Mouse (Mus musculus): ENCODE measurements at regions not wholly inside any gene's neighbourhood (a gene's known extent, or its start where the extent isn't known, plus 50 kb on each side); places are given as distances from the start of the nearest gene placed in this dataset.

DNA sequence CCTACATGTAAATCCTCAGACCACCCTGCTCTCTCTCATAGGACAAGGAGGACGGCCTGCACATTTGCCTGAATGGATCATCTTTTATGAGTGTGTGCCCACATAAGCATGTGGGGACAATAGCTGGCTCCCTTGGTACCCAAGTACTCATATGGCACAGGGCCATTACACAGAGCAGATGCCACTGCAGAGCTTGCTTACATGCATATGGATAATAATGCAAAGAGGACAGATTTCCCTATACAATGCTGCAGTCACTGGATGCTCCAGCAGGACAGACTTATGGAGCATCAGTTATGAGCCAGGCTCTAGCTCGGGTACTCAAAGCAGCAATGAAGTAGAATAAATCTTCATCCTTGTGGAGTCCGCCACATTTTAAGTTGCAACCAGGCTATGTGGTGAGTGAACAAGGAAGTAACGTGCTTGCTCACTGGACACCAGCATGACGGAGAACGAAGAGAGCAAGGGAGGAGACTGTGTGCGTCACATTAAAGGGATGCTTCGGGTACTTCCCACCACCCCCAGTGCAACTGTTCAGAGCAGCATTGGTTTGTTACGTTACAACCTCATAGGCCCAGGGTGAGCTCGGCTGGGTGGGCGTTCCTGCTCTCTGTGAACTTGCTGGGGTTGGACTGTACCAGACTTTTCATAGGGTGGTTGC, 531.3 kb upstream of the Lrrc6 start:
- 75% methylated on average over 11 of the region's 11 CpGs for WGBS
- no peak overlapping the region for H3K9ac ChIP-seq
- H3K4me2 ChIP-seq, result no peak overlapping the region
- H3K9me3 ChIP-seq, result no peaks in the 10 kb centered on the region
- no peaks in the 10 kb centered on the region for H3K36me3 ChIP-seq
- peaks cover 21% of the 10 kb centered on the region for H3K4me1 ChIP-seq
- no peak overlapping the region for H3K4me3 ChIP-seq
- no peaks in the 10 kb centered on the region for H3K27me3 ChIP-seq (replicated peaks)
- no peak for ATAC-seq (ENCODE audit: extremely low read depth, insufficient number of reproducible peaks, low FRiP score, low TSS enrichment)
- H3K27ac ChIP-seq (replicated peaks), result no peak overlapping the region

DNA sequence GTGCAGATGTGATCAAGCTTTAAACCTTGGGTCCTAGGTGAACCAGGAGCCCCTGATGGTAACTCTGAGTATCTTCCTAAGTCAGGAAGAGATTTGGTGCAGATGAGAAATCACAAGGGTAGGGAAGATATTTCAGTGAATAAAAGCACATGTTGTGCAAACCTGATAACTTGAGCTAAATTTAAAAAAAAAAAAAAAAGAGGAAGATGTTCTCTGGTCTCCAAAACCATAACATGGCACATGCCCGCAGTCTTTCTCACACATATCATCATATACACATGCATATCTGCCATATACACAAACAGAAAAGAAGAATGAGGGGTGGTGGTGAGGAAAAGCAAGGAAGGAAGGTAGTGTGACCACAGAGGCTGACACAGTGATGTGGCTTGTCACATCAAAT, 530.3 kb upstream of the Lrrc6 start:
- Histone ChIP-seq H3K4me3 (no peak overlapping the region), H3K36me3 (no peaks in the 10 kb centered on the region), H3K9me3 (no peaks in the 10 kb centered on the region), H3K9ac (no peak overlapping the region), H3K4me2 (no peak overlapping the region), H3K4me1 (peaks cover 10% of the 10 kb centered on the region), H3K27me3 (replicated peaks) (no peaks in the 10 kb centered on the region), H3K27ac (replicated peaks) (no peak overlapping the region)
- 74% methylated on average over 1 of the region's 1 CpGs for WGBS
- no peak for ATAC-seq (ENCODE audit: extremely low read depth, insufficient number of reproducible peaks, low FRiP score, low TSS enrichment)

- H3K27ac ChIP-seq (replicated peaks), result no peak overlapping the region
- ATAC-seq (ENCODE audit: extremely low read depth, insufficient number of reproducible peaks, low FRiP score, low TSS enrichment), result no peak
- H3K27me3 ChIP-seq (replicated peaks), result no peaks in the 10 kb centered on the region
- no peaks in the 10 kb centered on the region for H3K4me1 ChIP-seq
- H3K36me3 ChIP-seq, result no peaks in the 10 kb centered on the region
- 0 out of 2 replicates have a peak, but pooled peaks cover under 1% of the 10 kb centered on the region for H3K9me3 ChIP-seq
- no peak overlapping the region for H3K9ac ChIP-seq
- H3K4me2 ChIP-seq, result no peak overlapping the region
- WGBS, result 75% methylated on average over 1 of the region's 1 CpGs
- no peak overlapping the region for H3K4me3 ChIP-seq
Measured at GRCm38 (mm10) chr15:67028161-67028560, 527.5 kb upstream of the Lrrc6 start.

- Histone ChIP-seq H3K4me3 (no peak overlapping the region), H3K4me2 (no peak overlapping the region), H3K4me1 (no peaks in the 10 kb centered on the region), H3K36me3 (no peaks in the 10 kb centered on the region), H3K9ac (no peak overlapping the region), H3K27ac (replicated peaks) (no peak overlapping the region), H3K9me3 (peaks cover 4% of the 10 kb centered on the region; the same call in 1 of the 2 replicates), H3K27me3 (replicated peaks) (no peaks in the 10 kb centered on the region)
- 76% methylated on average over 2 of the region's 2 CpGs for WGBS
- ATAC-seq (ENCODE audit: extremely low read depth, insufficient number of reproducible peaks, low FRiP score, low TSS enrichment), result no peak
Measured at GRCm38 (mm10) chr15:67027751-67028150, 527.0 kb upstream of the Lrrc6 start.

DNA sequence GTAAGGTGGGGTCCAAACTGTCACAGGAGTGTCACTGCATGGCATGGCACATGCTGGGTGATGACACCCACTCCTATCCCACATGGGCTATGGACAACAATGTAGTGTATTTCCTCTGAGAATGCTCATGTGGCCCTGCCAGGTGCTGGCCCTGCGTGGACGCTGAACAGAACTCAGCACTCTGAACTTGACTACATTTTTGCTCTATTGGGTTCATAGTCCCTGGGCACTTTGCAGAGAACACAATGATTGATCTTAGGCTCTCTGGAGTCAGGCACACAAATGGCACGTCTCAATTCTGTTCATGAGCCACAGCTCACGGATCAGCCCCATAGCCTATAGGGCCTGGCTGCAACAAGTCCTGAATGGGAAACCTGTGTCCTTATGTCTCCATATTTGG, 525.0 kb upstream of the Lrrc6 start:
- H3K27me3 ChIP-seq (replicated peaks), result no peaks in the 10 kb centered on the region
- 78% methylated on average over 4 of the region's 4 CpGs for WGBS
- H3K4me1 ChIP-seq, result no peaks in the 10 kb centered on the region
- no peak overlapping the region for H3K27ac ChIP-seq (replicated peaks)
- H3K36me3 ChIP-seq, result no peaks in the 10 kb centered on the region
- H3K9me3 ChIP-seq, result peaks cover 10% of the 10 kb centered on the region
- no peak overlapping the region for H3K9ac ChIP-seq
- no peak overlapping the region for H3K4me3 ChIP-seq
- ATAC-seq (ENCODE audit: extremely low read depth, insufficient number of reproducible peaks, low FRiP score, low TSS enrichment), result no peak
- H3K4me2 ChIP-seq, result no peak overlapping the region

- Histone ChIP-seq H3K27ac (replicated peaks) (no peak overlapping the region), H3K9ac (no peak overlapping the region), H3K4me3 (no peak overlapping the region), H3K36me3 (no peaks in the 10 kb centered on the region), H3K9me3 (peaks cover 10% of the 10 kb centered on the region), H3K4me1 (peaks cover 5% of the 10 kb centered on the region), H3K27me3 (replicated peaks) (no peaks in the 10 kb centered on the region), H3K4me2 (no peak overlapping the region)
- WGBS, result 57% methylated on average over 2 of the region's 2 CpGs
- no peak for ATAC-seq (ENCODE audit: extremely low read depth, insufficient number of reproducible peaks, low FRiP score, low TSS enrichment)
Measured at GRCm38 (mm10) chr15:67024386-67024785, 523.7 kb upstream of the Lrrc6 start.

DNA sequence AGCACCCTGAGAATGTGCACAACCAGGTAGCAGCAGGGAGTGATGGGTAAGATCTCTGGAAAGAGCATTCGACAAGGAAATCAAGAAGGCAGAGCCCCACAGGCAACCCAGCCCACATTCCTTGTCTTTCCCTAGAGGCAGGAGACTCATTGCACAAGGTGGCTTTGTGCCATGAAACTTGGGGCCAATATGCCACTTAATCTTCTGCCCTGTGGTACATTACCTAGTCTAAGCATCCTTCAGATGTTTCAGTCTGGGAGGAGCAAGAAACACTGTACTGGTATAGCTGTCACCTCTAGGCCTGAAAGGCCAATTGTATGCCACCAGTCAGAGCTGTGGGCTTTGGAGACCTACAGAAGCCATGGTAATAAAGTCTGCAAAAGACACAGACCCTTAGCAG, 522.4 kb upstream of the Lrrc6 start:
- no peak for ATAC-seq (ENCODE audit: extremely low read depth, insufficient number of reproducible peaks, low FRiP score, low TSS enrichment)
- no peaks in the 10 kb centered on the region for H3K27me3 ChIP-seq (replicated peaks)
- H3K4me1 ChIP-seq, result peaks cover 13% of the 10 kb centered on the region
- peaks cover 10% of the 10 kb centered on the region for H3K9me3 ChIP-seq
- H3K4me2 ChIP-seq, result no peak overlapping the region
- no peak overlapping the region for H3K4me3 ChIP-seq
- WGBS, result 83% methylated on average over 1 of the region's 1 CpGs
- H3K9ac ChIP-seq, result no peak overlapping the region
- H3K27ac ChIP-seq (replicated peaks), result no peak overlapping the region
- no peaks in the 10 kb centered on the region for H3K36me3 ChIP-seq

- Histone ChIP-seq H3K9me3 (peaks cover 10% of the 10 kb centered on the region), H3K27me3 (replicated peaks) (no peaks in the 10 kb centered on the region), H3K4me2 (no peak overlapping the region), H3K9ac (no peak overlapping the region), H3K36me3 (no peaks in the 10 kb centered on the region), H3K4me1 (peaks cover 19% of the 10 kb centered on the region), H3K27ac (replicated peaks) (no peak overlapping the region), H3K4me3 (no peak overlapping the region)
- 72% methylated on average over 5 of the region's 5 CpGs for WGBS
- ATAC-seq (ENCODE audit: extremely low read depth, insufficient number of reproducible peaks, low FRiP score, low TSS enrichment), result no peak
Measured at GRCm38 (mm10) chr15:67021391-67021790, 520.7 kb upstream of the Lrrc6 start.

GRCm38 (mm10) chr15:67019891-67020290, 519.2 kb upstream of the Lrrc6 start:
- Histone ChIP-seq H3K4me2 (no peak overlapping the region), H3K9ac (no peak overlapping the region), H3K4me1 (peaks cover 19% of the 10 kb centered on the region), H3K9me3 (peaks cover 10% of the 10 kb centered on the region), H3K36me3 (no peaks in the 10 kb centered on the region), H3K27me3 (replicated peaks) (no peaks in the 10 kb centered on the region), H3K27ac (replicated peaks) (0 out of 2 replicates have a peak overlapping the region, but pooled peaks have one; percentile 15), H3K4me3 (no peak overlapping the region)
- 82% methylated on average over 1 of the region's 1 CpGs for WGBS
- no peak for ATAC-seq (ENCODE audit: extremely low read depth, insufficient number of reproducible peaks, low FRiP score, low TSS enrichment)

GRCm38 (mm10) chr15:67019194-67019661, 518.5 kb upstream of the Lrrc6 start:
- H3K4me3 ChIP-seq, result no peak overlapping the region
- H3K36me3 ChIP-seq, result no peaks in the 10 kb centered on the region
- H3K4me1 ChIP-seq, result peaks cover 19% of the 10 kb centered on the region
- ATAC-seq (ENCODE audit: extremely low read depth, insufficient number of reproducible peaks, low FRiP score, low TSS enrichment), result no peak; the same call in 1 of the 2 replicates
- H3K27me3 ChIP-seq (replicated peaks), result no peaks in the 10 kb centered on the region
- 24% methylated on average over 6 of the region's 6 CpGs for WGBS
- H3K4me2 ChIP-seq, result no peak overlapping the region
- H3K27ac ChIP-seq (replicated peaks), result 0 out of 2 replicates have a peak overlapping the region, but pooled peaks have one; percentile 15
- no peak overlapping the region for H3K9ac ChIP-seq
- H3K9me3 ChIP-seq, result peaks cover 10% of the 10 kb centered on the region

All from heart, embryonic 13.5 days (tissue).